Mouse (Mus musculus) layer of hippocampus, adult 2 months (tissue): ENCODE data around the gene Hmgcs1. TPM values are rescaled to one million over a fixed set of nuclear protein-coding genes. Genes with fewer than 3 reads are reported as not detected.
"Not testable (repeated sequence)": the region's sequence is repeated elsewhere in the genome, so short reads cannot be mapped to it uniquely, and the experiment has no call there.

ENCODE experiments used
- DNase-seq, 2 experiments: peaks; one replicate each; pipeline ENCODE4 v3.0.0; 2022; ENCODE audit warnings: low spot score in 2 of 2
- H3K27ac ChIP-seq: fragments of 200-600 bp; 2 replicates; pipeline ENCODE4 v1.8.1; 2022
- H3K4me3 ChIP-seq: fragments of 200-600 bp; 2 replicates; pipeline ENCODE4 v1.8.1; 2022; ENCODE audit warnings: mild to moderate bottlenecking
- CTCF ChIP-seq: fragments of 200-600 bp; conservative IDR thresholded peaks from 2 replicates; pipeline ENCODE4 v1.8.1; 2022; ENCODE audit warnings: antibody characterized with exemption, mild to moderate bottlenecking, moderate library complexity
- long read RNA-seq, 2 experiments: library from polyadenylated mRNA; stranded (forward); transcript quantifications; one replicate each; pipeline ENCODE4 v2.0.0; 2021; ENCODE audit warnings: borderline mapping rate in 2 of 2
- total RNA-seq, 2 experiments: library from RNA; stranded (reverse); gene quantifications; 2 replicates each; pipeline ENCODE4 v1.2.3; 2021

The Hmgcs1 gene
- total RNA-seq = 100 to 1,000 TPM; 192 to 193 TPM
- long read RNA-seq, experiment 1, transcript Hmgcs1-201 (10 exons, 3,245 nt) = major isoform, 100 of 209 reads
- long read RNA-seq, experiment 1, transcript Hmgcs1-202 (11 exons, 3,464 nt) = minor isoform, 80 of 209 reads
- long read RNA-seq, experiment 1, partial matches to known transcripts = 20 of 209 reads
- long read RNA-seq, experiment 1, other reads (novel, unspliced or antisense) = 9 of 209 reads
- long read RNA-seq, experiment 2, transcript Hmgcs1-201 (10 exons, 3,245 nt) = major isoform, 122 of 256 reads
- long read RNA-seq, experiment 2, transcript Hmgcs1-202 (11 exons, 3,464 nt) = minor isoform, 92 of 256 reads
- long read RNA-seq, experiment 2, partial matches to known transcripts = 22 of 256 reads
- long read RNA-seq, experiment 2, other reads (novel, unspliced or antisense) = 20 of 256 reads

DNA sequence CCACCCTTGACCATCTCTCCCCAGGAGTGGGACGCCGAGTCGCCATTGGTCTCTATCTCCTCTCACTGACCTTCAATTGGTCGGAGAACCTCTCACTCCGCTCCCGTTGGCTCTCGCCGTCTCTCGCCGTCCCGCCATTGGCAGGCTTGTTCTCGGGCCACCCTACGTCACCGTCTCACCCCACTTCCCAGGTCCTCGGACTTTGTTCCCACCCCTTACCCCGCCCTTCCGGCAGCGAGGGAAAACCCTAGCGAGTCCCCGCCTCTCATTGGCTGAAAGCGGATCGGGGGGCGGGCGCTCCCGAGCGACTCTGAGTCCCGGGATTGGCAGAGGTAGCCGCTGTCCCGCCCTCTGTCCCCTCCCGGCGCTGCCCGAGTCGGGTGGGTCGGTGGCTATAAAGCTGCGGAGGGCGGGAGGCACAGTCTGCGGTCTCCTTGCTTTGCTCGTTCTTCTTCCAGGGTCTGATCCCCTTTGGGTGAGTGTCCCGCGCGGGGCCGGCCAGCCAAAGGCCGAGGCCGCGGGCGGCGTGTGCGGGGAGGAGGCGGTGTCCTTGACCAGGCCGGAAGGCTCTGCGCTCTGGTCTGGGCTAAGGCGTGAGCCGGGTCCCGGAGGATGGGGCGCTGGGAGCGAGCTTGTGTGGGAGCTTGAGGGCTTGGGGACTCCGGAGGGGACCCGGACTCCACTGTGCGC, at the start of gene Hmgcs1:
Gene Hmgcs1, plus strand, starts transcription at position 341 of the 690 bp plus-strand sequence.
- H3K27ac ChIP-seq = peak within 1 kb of the TSS; percentile 98
- DNase-seq = peak; percentile 98 to 99
- TF ChIP-seq CTCF = no peak
- peak within 1 kb of the TSS; percentile 97 for H3K4me3 ChIP-seq

DNA sequence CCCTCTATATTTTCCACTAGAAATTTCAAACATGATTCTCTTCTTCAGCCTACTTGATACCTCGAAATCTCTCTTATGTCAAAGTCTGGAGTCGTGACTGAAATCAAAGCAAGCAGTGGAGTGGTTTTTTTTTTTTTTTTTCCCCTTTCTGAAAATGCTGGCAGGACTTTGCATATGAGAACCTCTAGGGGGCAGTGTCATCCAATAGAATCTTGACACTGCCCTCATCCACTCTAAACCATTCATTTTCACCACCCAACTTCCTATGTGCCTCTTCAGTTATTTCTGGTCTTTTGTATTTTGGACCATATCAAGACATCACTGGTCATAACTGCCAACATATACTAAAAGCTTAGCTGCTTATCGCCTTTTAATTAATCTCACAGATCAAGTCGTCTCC, 49.7 kb upstream of the Hmgcs1 start:
- H3K4me3 ChIP-seq = no peak overlapping the region
- H3K27ac ChIP-seq = no peak overlapping the region
- DNase-seq = peak; percentile 32 to 36
- TF ChIP-seq CTCF = peak; percentile 83

DNA sequence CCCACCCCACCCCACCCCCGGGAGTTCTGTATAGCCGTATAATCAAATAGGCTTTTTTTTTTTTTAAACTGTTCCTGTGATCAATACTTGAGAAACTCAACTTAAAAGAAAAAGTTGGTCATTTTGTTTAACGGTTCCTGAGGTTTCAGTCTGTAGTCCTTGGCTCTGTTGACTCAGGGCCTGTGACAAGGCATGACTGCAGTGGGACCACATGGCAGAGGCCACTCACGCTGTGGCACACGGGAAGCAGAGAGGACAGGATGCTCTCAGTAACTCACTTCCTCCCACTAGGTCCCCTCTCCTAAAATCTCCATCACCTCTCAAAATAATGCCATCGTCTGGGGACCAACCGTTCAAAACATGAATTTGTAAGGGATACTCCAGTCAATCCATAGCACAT, 49.0 kb upstream of the Hmgcs1 start:
- no peak for DNase-seq
- Histone ChIP-seq H3K4me3 (no peak overlapping the region), H3K27ac (no peak overlapping the region)
- no peak for TF ChIP-seq CTCF

DNA sequence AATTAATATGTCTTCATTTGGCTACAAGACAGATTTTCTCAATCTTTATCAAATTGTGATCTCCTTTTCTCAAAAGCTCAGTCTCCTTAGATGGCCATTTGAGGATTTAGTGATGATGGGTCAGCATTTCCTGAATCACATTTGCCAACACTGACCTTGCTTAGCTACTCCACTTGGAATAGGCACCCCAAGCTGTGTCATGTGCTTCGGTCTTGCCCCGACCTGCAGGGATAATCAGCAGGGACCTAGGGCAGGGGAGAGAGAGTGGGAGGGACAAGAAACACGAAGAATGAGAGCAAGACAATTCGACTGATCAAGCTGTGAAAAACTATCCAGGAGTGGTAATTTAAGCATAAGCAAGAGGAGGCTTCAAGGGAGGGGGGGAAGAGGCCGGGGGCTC, 45.4 kb upstream of the Hmgcs1 start:
- H3K4me3 ChIP-seq = no peak overlapping the region
- TF ChIP-seq CTCF = no peak
- no peak overlapping the region for H3K27ac ChIP-seq
- no peak for DNase-seq

DNA sequence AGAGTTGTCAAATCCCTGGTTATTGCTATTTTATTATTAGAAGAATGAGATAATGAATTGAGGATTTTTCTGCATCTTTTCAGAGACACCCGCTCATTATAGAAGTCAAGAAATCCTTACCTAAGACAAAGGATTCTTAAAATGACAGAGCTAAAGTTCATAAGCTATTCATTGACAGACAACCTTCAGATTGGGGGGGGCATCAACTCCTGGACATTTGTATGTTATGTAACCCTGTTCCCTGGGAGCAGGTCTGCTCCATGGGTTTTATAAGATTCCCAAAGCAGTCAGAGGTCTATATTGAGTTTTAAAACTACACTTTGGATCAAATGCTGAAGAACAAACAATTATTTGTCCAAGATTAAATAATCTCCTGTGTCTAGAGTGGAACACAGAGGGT, 43.7 kb upstream of the Hmgcs1 start:
- TF ChIP-seq CTCF = no peak
- no peak overlapping the region for H3K4me3 ChIP-seq
- no peak for DNase-seq
- H3K27ac ChIP-seq = no peak overlapping the region

DNA sequence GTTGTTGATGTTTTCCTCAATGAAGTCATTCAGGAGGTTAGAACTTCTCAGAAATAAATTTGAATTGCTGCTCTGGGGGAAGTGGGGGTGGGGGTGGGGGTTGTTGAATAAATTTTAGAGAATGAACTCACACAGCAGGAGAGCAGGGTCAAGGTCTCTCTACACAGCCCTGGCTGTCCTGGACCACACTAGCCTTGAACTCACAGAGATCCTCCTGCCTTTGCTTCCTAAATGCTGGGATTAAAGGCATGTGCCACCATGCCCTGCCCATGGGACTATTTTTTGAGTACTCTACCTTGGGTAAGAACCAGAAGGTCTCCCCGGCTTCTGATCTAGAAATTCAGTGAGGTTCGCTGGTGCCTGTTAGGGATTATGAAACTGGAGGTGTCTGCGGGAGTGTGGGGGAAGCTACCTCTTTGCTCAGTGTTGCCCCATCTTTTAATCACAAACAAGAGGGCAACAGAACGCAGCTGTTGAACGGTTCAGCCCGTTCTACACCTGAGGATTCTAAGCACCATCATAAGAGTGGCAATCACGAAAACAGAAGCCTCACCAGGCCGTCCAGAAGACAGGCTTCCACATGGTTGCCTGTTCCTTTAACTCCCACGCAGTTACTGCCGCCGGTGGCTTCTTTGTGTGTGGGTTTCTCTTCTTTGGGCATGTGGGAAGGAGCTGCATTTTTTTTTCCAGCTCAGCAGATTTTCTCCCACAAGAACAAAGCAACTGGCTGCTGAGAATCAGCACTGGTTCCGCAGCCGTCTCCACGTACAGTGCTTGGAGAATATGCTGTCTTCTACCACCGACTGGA, 41.1 kb upstream of the Hmgcs1 start:
- H3K4me3 ChIP-seq = peak overlapping the region; percentile 9; the same call in 1 of the 2 replicates
- TF ChIP-seq CTCF = no peak
- peak overlapping the region; percentile 79 for H3K27ac ChIP-seq
- peak in 1 of 2 experiments; percentile 43 for DNase-seq

DNA sequence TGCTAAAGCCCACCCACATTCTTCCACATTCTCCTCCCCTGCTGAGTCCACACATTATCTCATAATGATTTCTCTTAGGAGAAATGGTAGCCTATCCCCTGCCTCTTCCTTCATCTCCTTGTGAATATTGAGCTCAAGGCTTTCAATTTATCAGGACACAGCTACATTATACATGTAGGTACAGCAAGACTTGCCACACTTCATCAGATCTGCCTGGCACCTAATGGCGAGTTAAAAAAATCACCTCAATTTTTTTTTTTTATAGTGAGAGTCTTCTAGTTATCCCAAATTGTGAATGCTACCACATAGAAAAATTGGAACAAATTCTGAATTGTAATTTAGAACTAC, 40.5 kb upstream of the Hmgcs1 start:
- H3K4me3 ChIP-seq = no peak overlapping the region; the same call in 1 of the 2 replicates
- no peak for DNase-seq
- H3K27ac ChIP-seq = peak overlapping the region; percentile 79
- TF ChIP-seq CTCF = no peak

DNA sequence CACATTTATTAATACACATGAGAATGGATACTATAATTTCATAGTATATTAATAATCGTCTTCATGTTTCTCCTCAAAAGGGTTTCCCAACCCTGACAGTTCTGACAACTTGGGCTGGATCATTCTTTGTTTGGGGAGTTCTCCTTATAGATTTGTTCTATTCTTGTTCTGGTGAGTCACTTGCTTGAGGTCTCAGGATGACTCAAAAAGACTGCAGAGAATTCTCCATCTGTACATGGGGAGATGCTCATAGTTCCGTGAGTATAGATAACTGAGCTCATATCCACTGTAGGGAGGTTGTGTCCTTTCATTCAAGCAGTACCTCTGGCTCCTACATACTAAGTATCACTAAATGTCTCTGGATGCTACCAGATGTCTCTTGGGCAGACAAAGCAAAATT, 35.4 kb upstream of the Hmgcs1 start:
- DNase-seq = no peak
- Histone ChIP-seq H3K27ac (no peak overlapping the region), H3K4me3 (no peak overlapping the region)
- TF ChIP-seq CTCF = no peak

DNA sequence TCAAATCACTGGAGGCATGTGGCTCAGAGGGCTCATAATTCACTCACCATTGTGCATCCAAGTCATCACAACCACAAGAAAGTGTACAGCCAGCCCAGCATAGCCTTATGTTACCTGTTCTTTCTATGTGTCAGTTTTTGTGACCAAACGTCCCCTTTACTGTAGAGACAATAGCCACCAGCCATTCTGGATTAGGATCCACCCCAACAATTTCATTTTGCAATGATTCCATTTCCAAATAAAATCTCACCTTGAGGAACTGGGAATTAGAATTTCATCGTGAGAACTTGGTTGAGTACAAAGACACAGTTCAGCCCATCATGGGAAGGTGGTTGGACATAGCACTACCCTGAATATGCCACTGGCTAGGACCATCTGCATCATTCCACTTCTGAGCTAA, 33.9 kb upstream of the Hmgcs1 start:
- no peak for TF ChIP-seq CTCF
- DNase-seq = no peak
- Histone ChIP-seq H3K4me3 (no peak overlapping the region), H3K27ac (no peak overlapping the region)

DNA sequence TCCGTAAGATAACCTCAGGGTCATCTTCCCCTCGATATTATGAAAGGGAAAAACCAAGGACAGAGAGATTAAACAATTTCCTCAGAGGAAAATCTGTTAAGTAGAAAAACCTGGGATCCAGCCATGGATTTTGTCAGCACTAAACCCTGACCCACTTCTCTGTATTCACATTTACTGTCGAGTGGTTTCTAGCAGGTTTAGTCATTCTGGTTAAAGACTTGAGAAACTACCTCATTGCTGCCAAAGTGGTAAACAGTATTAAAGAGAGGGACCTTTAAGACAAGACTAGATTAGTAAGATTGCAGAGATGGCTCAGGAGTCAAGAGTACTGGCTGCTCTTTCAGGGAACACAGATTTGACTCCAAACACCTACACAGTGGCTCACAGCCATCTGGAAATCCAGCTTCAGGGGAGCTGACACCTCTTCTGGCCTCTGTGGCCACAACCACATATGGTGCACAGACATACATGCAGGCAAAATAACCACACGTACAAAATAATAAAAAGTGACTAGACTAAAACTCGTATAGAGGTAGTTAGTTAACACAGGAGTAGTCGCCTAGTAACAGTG, 33.2 kb upstream of the Hmgcs1 start:
- no peak for TF ChIP-seq CTCF
- Histone ChIP-seq H3K27ac (no peak overlapping the region), H3K4me3 (no peak overlapping the region)
- DNase-seq = no peak

DNA sequence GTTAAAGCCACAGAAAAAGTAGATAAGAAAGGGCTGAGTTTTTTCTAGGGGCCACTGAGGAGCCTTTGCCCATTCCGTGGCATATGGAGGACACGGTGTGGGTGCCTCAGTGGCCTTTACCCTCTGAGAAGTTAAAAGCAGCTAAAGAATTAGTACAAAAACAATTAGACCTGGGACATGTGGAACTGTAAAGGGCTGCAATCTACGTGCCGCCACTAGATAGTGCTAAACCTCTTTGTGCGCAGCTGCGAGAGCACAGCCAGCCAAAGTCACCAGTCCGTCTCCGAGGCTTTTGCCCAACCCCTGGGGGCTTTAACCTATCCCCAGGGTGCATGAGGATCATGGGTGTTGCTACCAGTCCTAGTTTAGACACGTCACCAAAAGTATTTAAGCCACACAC, 28.8 kb upstream of the Hmgcs1 start:
- not testable (repeated sequence) for H3K4me3 ChIP-seq, H3K27ac ChIP-seq
- peak; percentile 59 for TF ChIP-seq CTCF
- DNase-seq = peak in 1 of 2 experiments; percentile 21

DNA sequence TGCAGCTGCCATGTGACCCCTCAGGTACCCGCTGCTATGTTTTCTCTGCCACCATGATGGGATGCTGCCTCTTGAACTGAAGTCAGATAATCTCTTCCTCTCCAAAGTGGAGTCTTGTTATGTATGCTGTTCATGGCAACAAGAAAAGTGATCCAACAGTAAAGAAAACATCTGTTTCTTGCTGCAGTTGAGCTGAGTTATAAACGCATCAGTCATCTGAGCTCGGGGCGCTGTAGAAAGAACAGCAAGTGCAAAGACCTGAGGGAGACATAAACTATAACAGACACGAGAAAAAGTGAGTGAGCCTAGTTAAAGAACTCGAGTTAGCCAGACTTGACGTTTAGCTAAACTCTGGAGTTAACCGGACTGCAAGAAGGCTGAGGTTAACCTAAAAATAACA, 11.4 kb upstream of the Hmgcs1 start:
- no peak for TF ChIP-seq CTCF
- H3K4me3 ChIP-seq = no peak overlapping the region
- H3K27ac ChIP-seq = no peak overlapping the region
- DNase-seq = no peak

DNA sequence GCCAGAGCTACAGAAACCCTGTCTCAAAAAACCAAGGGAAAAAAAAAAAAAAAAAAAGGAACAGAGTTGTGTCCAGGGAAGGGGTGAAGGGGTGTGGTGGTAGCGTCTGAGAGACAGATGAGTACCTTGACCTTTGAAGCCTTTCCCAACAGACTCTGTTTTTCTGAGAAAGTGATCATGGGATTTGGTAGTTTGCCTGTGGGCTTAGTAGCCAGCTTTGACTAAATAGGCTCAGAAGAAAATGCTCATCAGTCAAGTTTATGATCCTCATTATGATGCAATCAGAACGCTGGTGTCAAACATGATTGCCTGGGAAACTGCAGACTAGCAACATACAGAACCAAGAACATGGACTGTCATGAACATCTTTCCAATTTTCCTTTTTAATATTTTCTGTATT, 10.5 kb upstream of the Hmgcs1 start:
- TF ChIP-seq CTCF = no peak
- no peak overlapping the region for H3K4me3 ChIP-seq
- H3K27ac ChIP-seq = no peak overlapping the region
- no peak for DNase-seq
